Mouse (Mus musculus): ENCODE measurements at regions not wholly inside any gene's neighbourhood (a gene's known extent, or its start where the extent isn't known, plus 50 kb on each side); places are given as distances from the start of the nearest gene placed in this dataset.
"Not testable (repeated sequence)": the region's sequence is repeated elsewhere in the genome, so short reads cannot be mapped to it uniquely, and the experiment has no call there.

- H3K9me3 ChIP-seq (replicated peaks; ENCODE audit: control insufficient read depth, low read length): no peaks in the 10 kb centered on the region
- H3K36me3 ChIP-seq (ENCODE audit: control insufficient read depth, insufficient read depth): no peaks in the 10 kb centered on the region
- no peak overlapping the region for H3K4me3 ChIP-seq (ENCODE audit: low read length)
- H3K4me1 ChIP-seq (ENCODE audit: control insufficient read depth, insufficient read depth, low read length): no peaks in the 10 kb centered on the region
- H3K4me2 ChIP-seq (ENCODE audit: low read depth, low read length): no peak overlapping the region
- no peak for ATAC-seq (replicated peaks; ENCODE audit: extremely low read depth, insufficient read depth, low FRiP score)
- WGBS: 75% methylated on average over 3 of the region's 3 CpGs
- no peak overlapping the region for H3K27ac ChIP-seq (ENCODE audit: low read length)
- peaks cover 16% of the 10 kb centered on the region for H3K27me3 ChIP-seq (ENCODE audit: control insufficient read depth, insufficient read depth, low read length)
- H3K9ac ChIP-seq (ENCODE audit: low read length): no peak overlapping the region
Observed at GRCm38 (mm10) chr7:73063556-73063955, 311.8 kb upstream of the Rgma start.

DNA sequence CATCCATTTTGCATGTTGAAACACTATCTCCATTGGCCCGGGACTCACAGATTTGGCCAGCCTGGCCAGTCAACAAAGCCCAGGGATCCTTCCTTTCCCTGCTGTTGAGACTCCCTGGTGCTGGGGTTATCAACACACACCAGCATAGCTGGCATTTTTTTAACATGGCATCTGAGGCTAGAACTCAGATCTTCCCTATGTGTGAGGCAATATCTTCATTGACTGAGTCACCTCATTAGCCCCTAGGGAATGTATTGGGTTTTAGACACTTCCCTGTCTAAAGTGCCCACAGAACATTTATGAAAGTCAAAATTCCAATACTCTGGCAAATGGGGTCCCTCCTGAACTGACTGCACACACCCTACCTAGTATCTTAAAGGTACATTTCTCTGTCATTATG lies 306.8 kb upstream of the Rgma start:
- H3K27me3 ChIP-seq (ENCODE audit: control insufficient read depth, insufficient read depth, low read length): peaks cover 22% of the 10 kb centered on the region
- H3K4me1 ChIP-seq (ENCODE audit: control insufficient read depth, insufficient read depth, low read length): no peaks in the 10 kb centered on the region
- no peak overlapping the region for H3K4me2 ChIP-seq (ENCODE audit: low read depth, low read length)
- H3K4me3 ChIP-seq (ENCODE audit: low read length): no peak overlapping the region
- H3K27ac ChIP-seq (ENCODE audit: low read length): no peak overlapping the region
- H3K9me3 ChIP-seq (replicated peaks; ENCODE audit: control insufficient read depth, low read length): peaks cover 6% of the 10 kb centered on the region; the same call in 1 of the 2 replicates
- H3K9ac ChIP-seq (ENCODE audit: low read length): no peak overlapping the region
- no peak for ATAC-seq (replicated peaks; ENCODE audit: extremely low read depth, insufficient read depth, low FRiP score)
- no peaks in the 10 kb centered on the region for H3K36me3 ChIP-seq (ENCODE audit: control insufficient read depth, insufficient read depth)
- WGBS: 53% methylated on average over 1 of the region's 1 CpGs

- no peak overlapping the region for H3K27ac ChIP-seq (ENCODE audit: low read length)
- H3K4me1 ChIP-seq (ENCODE audit: control insufficient read depth, insufficient read depth, low read length): no peaks in the 10 kb centered on the region
- H3K9ac ChIP-seq (ENCODE audit: low read length): no peak overlapping the region
- H3K4me3 ChIP-seq (ENCODE audit: low read length): no peak overlapping the region
- peaks cover 25% of the 10 kb centered on the region for H3K27me3 ChIP-seq (ENCODE audit: control insufficient read depth, insufficient read depth, low read length)
- 16% methylated on average over 4 of the region's 4 CpGs for WGBS
- peaks cover 6% of the 10 kb centered on the region; the same call in 1 of the 2 replicates for H3K9me3 ChIP-seq (replicated peaks; ENCODE audit: control insufficient read depth, low read length)
- H3K36me3 ChIP-seq (ENCODE audit: control insufficient read depth, insufficient read depth): no peaks in the 10 kb centered on the region
- no peak overlapping the region for H3K4me2 ChIP-seq (ENCODE audit: low read depth, low read length)
- ATAC-seq (replicated peaks; ENCODE audit: extremely low read depth, insufficient read depth, low FRiP score): no peak
Observed at GRCm38 (mm10) chr7:73069352-73069751, 306.0 kb upstream of the Rgma start.

DNA sequence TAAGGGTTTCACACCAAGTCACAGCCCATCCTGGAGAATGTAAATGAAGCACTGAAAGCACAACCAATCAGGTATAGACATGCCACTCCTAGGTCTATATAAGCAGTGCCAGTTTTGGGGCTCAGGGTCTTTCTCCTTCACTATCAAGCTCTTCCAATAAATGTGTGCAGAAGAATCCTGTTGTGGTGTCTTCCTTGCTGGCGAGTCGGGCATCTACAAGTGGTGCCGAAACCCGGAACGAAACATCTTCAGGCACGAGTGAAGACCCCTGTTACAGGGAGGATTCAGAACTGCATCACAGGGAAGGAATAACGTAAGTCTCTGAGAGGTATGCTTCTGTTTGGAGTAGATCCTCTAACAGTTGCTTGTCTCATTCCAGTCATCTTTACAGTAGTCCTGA lies 299.9 kb upstream of the Rgma start:
- not testable (repeated sequence) for H3K4me2 ChIP-seq (ENCODE audit: low read depth, low read length); ATAC-seq (replicated peaks; ENCODE audit: extremely low read depth, insufficient read depth, low FRiP score); H3K4me3 ChIP-seq (ENCODE audit: low read length); H3K36me3 ChIP-seq (ENCODE audit: control insufficient read depth, insufficient read depth); H3K27ac ChIP-seq (ENCODE audit: low read length); H3K9me3 ChIP-seq (replicated peaks; ENCODE audit: control insufficient read depth, low read length); H3K9ac ChIP-seq (ENCODE audit: low read length); H3K4me1 ChIP-seq (ENCODE audit: control insufficient read depth, insufficient read depth, low read length)
- H3K27me3 ChIP-seq (ENCODE audit: control insufficient read depth, insufficient read depth, low read length): peaks cover 18% of the 10 kb centered on the region
- WGBS: 94% methylated on average over 7 of the region's 7 CpGs

- no peak overlapping the region for H3K4me2 ChIP-seq (ENCODE audit: low read depth, low read length)
- H3K36me3 ChIP-seq (ENCODE audit: control insufficient read depth, insufficient read depth): no peaks in the 10 kb centered on the region
- no peaks in the 10 kb centered on the region for H3K4me1 ChIP-seq (ENCODE audit: control insufficient read depth, insufficient read depth, low read length)
- no peak overlapping the region for H3K9ac ChIP-seq (ENCODE audit: low read length)
- H3K27me3 ChIP-seq (ENCODE audit: control insufficient read depth, insufficient read depth, low read length): no peaks in the 10 kb centered on the region
- no peak overlapping the region for H3K27ac ChIP-seq (ENCODE audit: low read length)
- ATAC-seq (replicated peaks; ENCODE audit: extremely low read depth, insufficient read depth, low FRiP score): no peak
- no peak overlapping the region for H3K4me3 ChIP-seq (ENCODE audit: low read length)
- 81% methylated on average over 10 of the region's 10 CpGs for WGBS
- no peaks in the 10 kb centered on the region for H3K9me3 ChIP-seq (replicated peaks; ENCODE audit: control insufficient read depth, low read length)
Observed at GRCm38 (mm10) chr7:73087496-73088185, 287.7 kb upstream of the Rgma start.

GRCm38 (mm10) chr7:73088321-73088720 lies 287.0 kb upstream of the Rgma start:
- no peak overlapping the region for H3K4me3 ChIP-seq (ENCODE audit: low read length)
- H3K9ac ChIP-seq (ENCODE audit: low read length): no peak overlapping the region
- ATAC-seq (replicated peaks; ENCODE audit: extremely low read depth, insufficient read depth, low FRiP score): no peak
- no peaks in the 10 kb centered on the region for H3K36me3 ChIP-seq (ENCODE audit: control insufficient read depth, insufficient read depth)
- H3K27ac ChIP-seq (ENCODE audit: low read length): no peak overlapping the region
- H3K4me2 ChIP-seq (ENCODE audit: low read depth, low read length): no peak overlapping the region
- 85% methylated on average over 8 of the region's 8 CpGs for WGBS
- no peaks in the 10 kb centered on the region for H3K4me1 ChIP-seq (ENCODE audit: control insufficient read depth, insufficient read depth, low read length)
- no peaks in the 10 kb centered on the region for H3K27me3 ChIP-seq (ENCODE audit: control insufficient read depth, insufficient read depth, low read length)
- no peaks in the 10 kb centered on the region for H3K9me3 ChIP-seq (replicated peaks; ENCODE audit: control insufficient read depth, low read length)

- Histone ChIP-seq H3K27me3 (ENCODE audit: control insufficient read depth, insufficient read depth, low read length) (no peaks in the 10 kb centered on the region), H3K36me3 (ENCODE audit: control insufficient read depth, insufficient read depth) (no peaks in the 10 kb centered on the region), H3K4me3 (ENCODE audit: low read length) (no peak overlapping the region), H3K9me3 (replicated peaks; ENCODE audit: control insufficient read depth, low read length) (no peaks in the 10 kb centered on the region), H3K4me2 (ENCODE audit: low read depth, low read length) (no peak overlapping the region), H3K4me1 (ENCODE audit: control insufficient read depth, insufficient read depth, low read length) (no peaks in the 10 kb centered on the region), H3K9ac (ENCODE audit: low read length) (no peak overlapping the region), H3K27ac (ENCODE audit: low read length) (no peak overlapping the region)
- 88% methylated on average over 3 of the region's 3 CpGs for WGBS
- ATAC-seq (replicated peaks; ENCODE audit: extremely low read depth, insufficient read depth, low FRiP score): no peak
Observed at GRCm38 (mm10) chr7:73091758-73092157, 283.6 kb upstream of the Rgma start.

DNA sequence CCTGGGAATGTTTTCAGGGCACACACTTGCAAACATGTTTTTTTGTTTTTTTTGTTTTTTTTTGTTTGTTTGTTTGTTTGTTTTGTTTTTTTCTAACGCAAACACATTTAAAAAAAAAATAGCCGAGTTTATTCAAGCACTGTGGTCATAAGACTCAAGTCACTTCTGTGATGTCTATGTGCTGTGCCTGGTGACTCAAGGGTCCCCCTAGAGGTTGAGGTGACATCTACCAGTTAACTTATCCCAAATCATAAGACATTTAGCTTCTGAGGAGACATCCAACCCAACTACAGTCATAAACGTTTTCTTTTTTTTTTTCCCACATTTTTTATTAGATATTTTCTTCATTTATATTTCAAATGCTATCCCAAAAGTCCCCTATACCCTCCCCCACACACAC lies 281.2 kb upstream of the Rgma start:
- no peak for ATAC-seq (replicated peaks; ENCODE audit: extremely low read depth, insufficient read depth, low FRiP score)
- H3K4me1 ChIP-seq (ENCODE audit: control insufficient read depth, insufficient read depth, low read length): no peaks in the 10 kb centered on the region
- no peaks in the 10 kb centered on the region for H3K36me3 ChIP-seq (ENCODE audit: control insufficient read depth, insufficient read depth)
- H3K4me2 ChIP-seq (ENCODE audit: low read depth, low read length): no peak overlapping the region
- 44% methylated on average over 3 of the region's 3 CpGs for WGBS
- no peak overlapping the region for H3K4me3 ChIP-seq (ENCODE audit: low read length)
- no peaks in the 10 kb centered on the region for H3K9me3 ChIP-seq (replicated peaks; ENCODE audit: control insufficient read depth, low read length)
- H3K27ac ChIP-seq (ENCODE audit: low read length): no peak overlapping the region
- no peak overlapping the region for H3K9ac ChIP-seq (ENCODE audit: low read length)
- H3K27me3 ChIP-seq (ENCODE audit: control insufficient read depth, insufficient read depth, low read length): no peaks in the 10 kb centered on the region

DNA sequence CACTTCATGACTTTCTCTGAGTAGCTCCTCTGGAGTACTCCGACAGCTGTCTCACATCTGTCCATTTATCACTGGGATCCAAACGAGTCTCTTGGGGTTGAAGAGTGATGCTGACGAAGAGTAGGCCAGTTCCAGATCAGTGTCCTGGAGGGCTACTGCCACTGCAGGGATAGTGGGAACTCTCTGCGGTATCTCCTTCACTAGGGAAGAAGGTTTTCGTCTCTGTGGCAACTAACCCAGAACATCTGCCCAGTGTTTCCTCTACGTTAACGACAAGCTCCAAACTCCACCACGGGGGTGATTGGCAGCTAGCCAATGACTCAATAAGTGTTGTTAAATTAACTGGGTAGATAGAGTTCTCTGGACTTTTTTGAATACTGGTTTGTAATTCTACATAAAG lies 256.4 kb upstream of the Rgma start:
- Histone ChIP-seq H3K4me2 (ENCODE audit: low read depth, low read length) (no peak overlapping the region), H3K4me3 (ENCODE audit: low read length) (no peak overlapping the region), H3K27ac (ENCODE audit: low read length) (no peak overlapping the region), H3K9ac (ENCODE audit: low read length) (no peak overlapping the region), H3K36me3 (ENCODE audit: control insufficient read depth, insufficient read depth) (no peaks in the 10 kb centered on the region), H3K4me1 (ENCODE audit: control insufficient read depth, insufficient read depth, low read length) (no peaks in the 10 kb centered on the region), H3K27me3 (ENCODE audit: control insufficient read depth, insufficient read depth, low read length) (no peaks in the 10 kb centered on the region; the same call in 1 of the 2 replicates), H3K9me3 (replicated peaks; ENCODE audit: control insufficient read depth, low read length) (no peaks in the 10 kb centered on the region)
- ATAC-seq (replicated peaks; ENCODE audit: extremely low read depth, insufficient read depth, low FRiP score): peak; percentile 49; the same call in 1 of the 2 replicates
- 34% methylated on average over 8 of the region's 8 CpGs for WGBS
